18 mouse cellular contexts compared by ENCODE assay signal in the genomic region with DNA sequence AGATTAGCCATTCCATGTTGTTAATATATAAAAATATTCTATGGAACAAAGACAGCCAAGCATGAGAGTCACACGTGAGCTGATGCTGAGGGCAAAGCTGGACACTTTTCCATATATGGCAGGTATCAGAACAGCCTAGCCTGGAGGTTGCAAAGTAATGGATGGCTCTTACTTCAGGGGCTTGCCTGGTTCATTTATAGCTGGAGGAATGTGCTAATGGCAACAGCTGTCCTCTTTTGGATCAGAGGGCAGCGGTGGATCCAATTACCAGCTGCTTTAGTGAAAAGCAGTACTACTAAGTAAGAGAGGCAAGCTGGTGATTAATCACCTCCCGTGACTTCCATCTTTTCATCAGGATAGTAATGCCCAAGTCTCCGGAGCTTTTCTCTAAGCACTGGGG. TPM values are rescaled to one million over a fixed set of nuclear protein-coding genes. Genes with fewer than 3 reads are reported as not detected.
DNase-seq lines count a peak whose midpoint lies in the region; ATAC-seq and TF ChIP-seq lines count a peak whose summit lies in the region.
"Had no signal": no experiment of that assay in that cellular context is flagged by ENCODE, and none has a peak within 500 bp of the region (broad histone marks: within the 10 kb centered on the region; RNA-seq: fewer than 3 reads in every experiment).

No protein-coding gene starts in this region.

- H3K27me3 ChIP-seq in kidney, adult 2 months (replicated peaks; ENCODE audit: control insufficient read depth, insufficient read depth, low read length) = no peaks in the 10 kb centered on the region
- H3K27me3 ChIP-seq in kidney, embryonic 15.5 days = no peaks in the 10 kb centered on the region
- H3K27me3 ChIP-seq in hindbrain, embryonic 15.5 days = no peaks in the 10 kb centered on the region
- H3K27me3 ChIP-seq in neural tube, embryonic 11.5 days (ENCODE audit: control insufficient read depth, insufficient read depth, low read length) = no peaks in the 10 kb centered on the region
- H3K27me3 ChIP-seq: forebrain, embryonic 13.5 days; midbrain, embryonic 15.5 days had no signal

- no peak overlapping the region for H3K9ac ChIP-seq in kidney, embryonic 15.5 days
- no peak overlapping the region for H3K9ac ChIP-seq in hindbrain, embryonic 15.5 days
- H3K9ac ChIP-seq in neural tube, embryonic 11.5 days (ENCODE audit: low read length) = no peak overlapping the region
- H3K9ac ChIP-seq: forebrain, embryonic 13.5 days; midbrain, embryonic 15.5 days had no signal

- no peaks in the 10 kb centered on the region for H3K4me1 ChIP-seq in kidney, adult 2 months (ENCODE audit: control insufficient read depth, insufficient read depth, low read length)
- 0 out of 2 replicates have a peak, but pooled peaks cover 4% of the 10 kb centered on the region for H3K4me1 ChIP-seq in kidney, embryonic 15.5 days
- H3K4me1 ChIP-seq in hindbrain, embryonic 15.5 days (replicated peaks) = no peaks in the 10 kb centered on the region
- no peaks in the 10 kb centered on the region for H3K4me1 ChIP-seq in neural tube, embryonic 11.5 days (ENCODE audit: control insufficient read depth, insufficient read depth, low read length)
- H3K4me1 ChIP-seq: forebrain, embryonic 13.5 days; midbrain, embryonic 15.5 days had no signal

- H3K9me3 ChIP-seq in kidney, embryonic 15.5 days (replicated peaks) = no peaks in the 10 kb centered on the region
- no peaks in the 10 kb centered on the region for H3K9me3 ChIP-seq in hindbrain, embryonic 15.5 days
- no peaks in the 10 kb centered on the region for H3K9me3 ChIP-seq in neural tube, embryonic 11.5 days (ENCODE audit: control insufficient read depth, low read length)
- H3K9me3 ChIP-seq: forebrain, embryonic 13.5 days; midbrain, embryonic 15.5 days had no signal

- TF ChIP-seq CTCF in kidney, adult 2 months (conservative IDR thresholded peaks at IDR 0.05; ENCODE audit: insufficient read depth, insufficient read length, low read depth, low read length) = no peak

- intact Hi-C loops in left cerebral cortex, postnatal 36 days (cut with DNase I) = no loop called here

- peak; percentile 7 for DNase-seq in kidney, adult 2 months
- DNase-seq in embryo, embryonic 11.5 days (ENCODE audit: low read depth, low spot score) = peak; percentile 14
- DNase-seq in neural tube, embryonic 11.5 days (ENCODE audit: low spot score) = peak; percentile 38
- no peak for DNase-seq in frontal cortex, adult 2 months (ENCODE audit: extremely low spot score in 1 of 2, low spot score in 1 of 2)
- no peak for DNase-seq in adrenal gland, adult 8-10 months
- no peak for DNase-seq in left cerebral cortex, postnatal 36 days (ENCODE audit: low spot score in 2 of 2)
- DNase-seq: B cell, adult 2 months; cerebellum, adult 8-10 months; gastrocnemius, postnatal 25 days; kidney, adult 18-20 months; liver; lung, postnatal 10 days; thymus, postnatal 25 days had no signal

- TF ChIP-seq POLR2A in kidney, adult 2 months (IDR thresholded peaks at IDR 0.05; ENCODE audit: low read depth, low read length) = no peak

- H3K36me3 ChIP-seq in kidney, adult 2 months (ENCODE audit: control insufficient read depth, insufficient read depth, low read length) = no peaks in the 10 kb centered on the region
- H3K36me3 ChIP-seq in kidney, embryonic 15.5 days = no peaks in the 10 kb centered on the region
- H3K36me3 ChIP-seq in hindbrain, embryonic 15.5 days = no peaks in the 10 kb centered on the region
- no peaks in the 10 kb centered on the region for H3K36me3 ChIP-seq in neural tube, embryonic 11.5 days (ENCODE audit: control insufficient read depth, insufficient read depth, low read length)
- H3K36me3 ChIP-seq: midbrain, embryonic 15.5 days had no signal

- no peak overlapping the region for H3K4me2 ChIP-seq in kidney, embryonic 15.5 days
- no peak overlapping the region for H3K4me2 ChIP-seq in hindbrain, embryonic 15.5 days
- no peak overlapping the region for H3K4me2 ChIP-seq in neural tube, embryonic 11.5 days (ENCODE audit: low read depth)
- H3K4me2 ChIP-seq: forebrain, embryonic 13.5 days; midbrain, embryonic 15.5 days had no signal

- no peak for ATAC-seq in kidney, embryonic 15.5 days (replicated peaks; ENCODE audit: low FRiP score)
- ATAC-seq in hindbrain, embryonic 15.5 days (ENCODE audit: low FRiP score, low read depth) = 0 out of 2 replicates have a peak, but pooled peaks have one; percentile 27
- ATAC-seq in neural tube, embryonic 11.5 days (ENCODE audit: insufficient read depth, low FRiP score, low TSS enrichment) = no peak
- ATAC-seq: forebrain, embryonic 13.5 days; midbrain, embryonic 15.5 days had no signal

- 55% methylated on average over 4 of the region's 4 CpGs for WGBS in kidney, adult 2 months
- WGBS in kidney, embryonic 15.5 days = 13% methylated on average over 4 of the region's 4 CpGs
- WGBS in hindbrain, embryonic 15.5 days = 20% methylated on average over 4 of the region's 4 CpGs
- WGBS in neural tube, embryonic 11.5 days = 16% methylated on average over 4 of the region's 4 CpGs

- H3K4me3 ChIP-seq in kidney, adult 2 months (ENCODE audit: insufficient read depth, low read depth, low read length) = no peak overlapping the region
- H3K4me3 ChIP-seq in kidney, embryonic 15.5 days (replicated peaks) = no peak overlapping the region
- no peak overlapping the region for H3K4me3 ChIP-seq in hindbrain, embryonic 15.5 days
- no peak overlapping the region for H3K4me3 ChIP-seq in neural tube, embryonic 11.5 days (ENCODE audit: low read depth, low read length)
- H3K4me3 ChIP-seq: erythroblast, embryonic 14.5 days; forebrain, embryonic 13.5 days; midbrain, embryonic 15.5 days had no signal

- H3K27ac ChIP-seq in kidney, adult 2 months (ENCODE audit: insufficient read depth, low read depth, low read length) = no peak overlapping the region
- H3K27ac ChIP-seq in kidney, embryonic 15.5 days = no peak overlapping the region
- no peak overlapping the region for H3K27ac ChIP-seq in hindbrain, embryonic 15.5 days (replicated peaks)
- no peak overlapping the region for H3K27ac ChIP-seq in neural tube, embryonic 11.5 days (ENCODE audit: low read depth, low read length)
- H3K27ac ChIP-seq: forebrain, embryonic 13.5 days; midbrain, embryonic 15.5 days had no signal

RNA-seq across cellular contexts. Expression of a gene that starts 41.8 kb away (rescaled TPM):
- 6.6 and 7.0 TPM in 2 replicates for polyA plus RNA-seq in kidney, adult 2 months (2012; rRNA removed)
- 24.8 and 25.5 TPM in 2 replicates for polyA plus RNA-seq in kidney, embryonic 15.5 days (2015; fragmentation: Nextera tagmentation; extraction: Ambion mirVana)
- polyA plus RNA-seq in hindbrain, embryonic 15.5 days (2015; fragmentation: Nextera tagmentation; extraction: Ambion mirVana) = 25.6 and 27.2 TPM in 2 replicates
- polyA plus RNA-seq in neural tube, embryonic 11.5 days (2014; fragmentation: Nextera tagmentation; extraction: Ambion mirVana) = 30.7 and 32.4 TPM in 2 replicates
- 6.4 and 6.9 TPM in 2 replicates for polyA plus RNA-seq in frontal cortex, adult 2 months (2012; rRNA removed)
- total RNA-seq in adrenal gland, adult 8-10 months (2022) = 10 to 100 TPM; 16.5 to 27.6 (median 19.4) TPM
- 1 to 10 TPM; 8.9 to 9.0 TPM for total RNA-seq in left cerebral cortex, postnatal 36 days (2021)

Comparison
In these comparisons a context has a peak if more than half of its experiments do, and no peak if none do; other contexts are left out.
1. DNase-seq: peak in kidney, adult 2 months (single experiment), embryo, embryonic 11.5 days (single experiment) and neural tube, embryonic 11.5 days (single experiment); none in frontal cortex, adult 2 months (0 of 2), adrenal gland, adult 8-10 months (single experiment) and left cerebral cortex, postnatal 36 days (0 of 2).